Mouse (Mus musculus) CH12.LX (cell line): Measurements from ENCODE around the gene Gna15.

Source experiments
- BHLHE40 ChIP-seq: IDR thresholded peaks from 2 replicates; pipeline ENCODE4 v1.6.1; 2011; ENCODE audit warnings: mild to moderate bottlenecking, low read depth, low read length, improper control_type of control experiment
- CTCF ChIP-seq, 2 experiments: IDR thresholded peaks in 1 of 2; conservative IDR thresholded peaks in 1 of 2; 2 replicates each; pipeline ENCODE4 v1.5.1; 2011 to 2012; ENCODE audit warnings: low read depth in 2 of 2, low read length in 2 of 2, improper control_type of control experiment in 1 of 2, inconsistent platforms in 1 of 2, mild to moderate bottlenecking in 1 of 2, moderate library complexity in 1 of 2
- E2F4 ChIP-seq: IDR thresholded peaks from 2 replicates; pipeline ENCODE4 v1.6.1; 2011; ENCODE audit warnings: low read depth, low read length, improper control_type of control experiment; ENCODE audit not compliant: insufficient replicate concordance
- EP300 ChIP-seq: IDR thresholded peaks from 2 replicates; pipeline ENCODE4 v1.6.1; 2011; ENCODE audit warnings: low read length, improper control_type of control experiment
- HCFC1 ChIP-seq: IDR thresholded peaks from 2 replicates; pipeline ENCODE4 v1.6.1; 2012; ENCODE audit warnings: low read depth, mild to moderate bottlenecking, inconsistent platforms, low read length, improper control_type of control experiment
- KAT2A ChIP-seq: IDR thresholded peaks from 2 replicates; pipeline ENCODE4 v1.6.1; 2012; ENCODE audit warnings: low read length, improper control_type of control experiment, inconsistent platforms; ENCODE audit not compliant: insufficient replicate concordance
- MEF2A ChIP-seq: IDR thresholded peaks from 2 replicates; pipeline ENCODE4 v1.6.1; 2014; ENCODE audit warnings: low read depth, mild to moderate bottlenecking, inconsistent platforms, low read length, improper control_type of control experiment, borderline replicate concordance
- POLR2A ChIP-seq: IDR thresholded peaks from 2 replicates; pipeline ENCODE4 v1.6.1; 2011; ENCODE audit warnings: low read depth, mild to moderate bottlenecking, improper control_type of control experiment, low read length
- RAD21 ChIP-seq: IDR thresholded peaks from 2 replicates; pipeline ENCODE4 v1.6.1; 2011; ENCODE audit warnings: low read depth, mild to moderate bottlenecking, low read length, improper control_type of control experiment, moderate library complexity
- RCOR1 ChIP-seq: conservative IDR thresholded peaks from 2 replicates; pipeline ENCODE4 v1.6.1; 2012; ENCODE audit warnings: low read depth, mild to moderate bottlenecking, inconsistent platforms, low read length, improper control_type of control experiment
- SMC3 ChIP-seq: IDR thresholded peaks from 2 replicates; pipeline ENCODE4 v1.6.1; 2011; ENCODE audit warnings: low read depth, low read length, improper control_type of control experiment
- USF1 ChIP-seq: IDR thresholded peaks from 2 replicates; pipeline ENCODE4 v1.6.1; 2014; ENCODE audit warnings: low read depth, mild to moderate bottlenecking, inconsistent platforms, low read length, improper control_type of control experiment
- ZKSCAN1 ChIP-seq: IDR thresholded peaks from 2 replicates; pipeline ENCODE4 v1.6.1; 2012; ENCODE audit warnings: low read depth, inconsistent platforms, low read length, improper control_type of control experiment, borderline replicate concordance

- TF ChIP-seq RCOR1 = no peak
- TF ChIP-seq POLR2A = no peak
- no peak for TF ChIP-seq BHLHE40
- TF ChIP-seq HCFC1 = no peak
- TF ChIP-seq EP300 = no peak
- no peak for TF ChIP-seq CTCF (conservative IDR thresholded peaks at IDR 0.05 in 1 of 2, IDR thresholded peaks at IDR 0.05 in 1 of 2; ENCODE audit: low read depth in 2 of 2, low read length in 2 of 2)
- no peak for TF ChIP-seq KAT2A
- no peak for TF ChIP-seq RAD21
- TF ChIP-seq E2F4 = no peak
- no peak for TF ChIP-seq USF1
- no peak for TF ChIP-seq MEF2A
- TF ChIP-seq SMC3 = no peak
- no peak for TF ChIP-seq ZKSCAN1
These were observed 33.0 kb downstream of the Gna15 start for GRCm38 (mm10) chr10:81491018-81491417.
